Mouse (Mus musculus) intestine, embryonic 14.5 days (tissue): Measurements from ENCODE around the gene Pkn1. TPM values are rescaled to one million over a fixed set of nuclear protein-coding genes. Genes with fewer than 3 reads are reported as not detected.

Experiments used
- ATAC-seq: fragments of 200-750 bp; cut with Nextera tagmentation; replicated peaks from 2 replicates; pipeline ENCODE4 v1.8.0; 2017; ENCODE audit warnings: low read depth, moderate number of reproducible peaks, moderate TSS enrichment, moderate library complexity; ENCODE audit not compliant: low FRiP score, low TSS enrichment
- DNase-seq: peaks from one replicate; pipeline ENCODE4 v3.0.0-alpha.2; 2018; ENCODE audit warnings: low spot score
- H3K27ac ChIP-seq: fragments of 300-500 bp; sonication (generic); 2 replicates; pipeline ENCODE4 v1.5.1; 2014; ENCODE audit warnings: low read depth, mild to moderate bottlenecking, control low read depth
- H3K27me3 ChIP-seq: fragments of 300-500 bp; sonication (generic); replicated peaks from 2 replicates; pipeline ENCODE4 v1.6.1; 2014; ENCODE audit warnings: low read length, control low read depth; ENCODE audit not compliant: control insufficient read depth, insufficient read depth
- H3K36me3 ChIP-seq: fragments of 300-500 bp; sonication (generic); 2 replicates; pipeline ENCODE4 v1.6.1; 2014; ENCODE audit warnings: low read length, control low read depth; ENCODE audit not compliant: control insufficient read depth, insufficient read depth
- H3K4me1 ChIP-seq: fragments of 300-500 bp; sonication (generic); replicated peaks from 2 replicates; pipeline ENCODE4 v1.6.1; 2014; ENCODE audit warnings: low read length, control low read depth, mixed read lengths; ENCODE audit not compliant: control insufficient read depth, insufficient read depth
- H3K4me2 ChIP-seq: fragments of 300-500 bp; sonication (generic); 2 replicates; pipeline ENCODE4 v1.6.1; 2014; ENCODE audit warnings: low read length
- H3K4me3 ChIP-seq: fragments of 300-500 bp; sonication (generic); 2 replicates; pipeline ENCODE4 v1.5.1; 2014; ENCODE audit warnings: low read depth, low read length, control low read depth, mixed read lengths
- H3K9ac ChIP-seq: fragments of 300-500 bp; sonication (generic); 2 replicates; pipeline ENCODE4 v1.6.1; 2014; ENCODE audit warnings: mild to moderate bottlenecking, low read length
- H3K9me3 ChIP-seq: fragments of 300-500 bp; sonication (generic); 2 replicates; pipeline ENCODE4 v1.6.1; 2016; ENCODE audit warnings: low read length, control low read depth; ENCODE audit not compliant: control insufficient read depth
- WGBS: fragments of 180-500 bp; shearing (Covaris S2); extraction: QIAGEN DNeasy Blood & Tissue Kit; methylation state at CpG from one replicate; pipeline ENCODE4 v1.1.7; 2014; 5-methylcytosine and 5-hydroxymethylcytosine counted together
- polyA plus RNA-seq: library from polyadenylated mRNA; unstranded; fragments of >200 nt; fragmentation: Nextera tagmentation; extraction: Ambion mirVana; gene quantifications from 2 replicates; pipeline ENCODE4 v1.2.1, GENCODE M21; 2014

Gene Pkn1
- polyA plus RNA-seq, 1 experiment from 2014 or later = 31.5 TPM

DNA sequence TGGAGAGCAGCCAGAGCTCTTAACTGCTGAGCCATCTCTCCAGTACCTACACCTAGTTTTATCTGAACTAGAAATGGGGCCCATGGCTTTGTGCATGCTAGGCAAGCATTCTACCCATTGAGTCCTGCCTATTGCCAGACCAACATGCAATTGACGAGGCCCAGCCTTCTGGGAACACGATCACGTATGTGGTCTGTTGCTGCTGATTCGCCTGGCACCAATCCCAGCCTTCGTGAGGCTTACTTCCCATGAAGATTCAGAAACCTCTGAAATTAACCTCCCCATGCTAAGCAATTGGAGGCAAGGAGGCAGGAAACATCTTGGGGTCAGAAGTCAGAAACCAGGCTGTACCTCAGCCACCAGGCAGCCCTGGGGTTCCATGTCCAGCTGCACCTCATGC is 18.4 kb downstream of the Pkn1 start:
- Histone ChIP-seq H3K27ac (peak overlapping the region; percentile 71), H3K36me3 (peaks cover 83% of the 10 kb centered on the region), H3K4me1 (peaks cover 9% of the 10 kb centered on the region; the same call in 1 of the 2 replicates), H3K27me3 (no peaks in the 10 kb centered on the region), H3K9me3 (no peaks in the 10 kb centered on the region), H3K4me2 (no peak overlapping the region), H3K9ac (no peak overlapping the region), H3K4me3 (no peak overlapping the region)
- WGBS = 78% methylated on average over 5 of the region's 5 CpGs
- ATAC-seq (no peak), DNase-seq (no peak)

DNA sequence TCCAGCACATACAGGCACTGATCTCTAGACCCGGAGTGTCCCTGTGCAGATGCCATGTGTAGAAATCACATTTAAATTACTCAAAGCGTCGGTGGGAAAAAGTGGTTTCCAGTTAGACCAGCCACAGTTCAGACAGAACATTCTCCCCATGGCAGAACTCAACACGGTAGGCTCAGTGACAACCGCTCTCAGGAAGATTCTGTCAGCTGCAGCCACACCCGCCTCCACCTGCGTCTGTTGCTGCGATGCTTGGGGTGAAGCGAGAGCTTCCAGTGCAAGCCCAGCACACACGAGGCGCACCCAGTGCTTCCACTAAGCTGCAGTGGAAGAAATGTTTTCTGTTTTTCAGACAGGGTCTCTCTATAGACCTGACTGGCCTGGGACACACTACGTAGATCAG is 19.1 kb downstream of the Pkn1 start:
- 91% methylated on average over 12 of the region's 12 CpGs for WGBS
- Histone ChIP-seq H3K27ac (no peak overlapping the region), H3K27me3 (no peaks in the 10 kb centered on the region), H3K36me3 (peaks cover 78% of the 10 kb centered on the region), H3K4me3 (no peak overlapping the region), H3K9me3 (no peaks in the 10 kb centered on the region), H3K4me2 (no peak overlapping the region), H3K9ac (no peak overlapping the region), H3K4me1 (peaks cover 9% of the 10 kb centered on the region; the same call in 1 of the 2 replicates)
- no peak for ATAC-seq
- DNase-seq = no peak

GRCm38 (mm10) chr8:83674497-83674896 is 24.5 kb downstream of the Pkn1 start:
- Histone ChIP-seq H3K27me3 (no peaks in the 10 kb centered on the region), H3K4me2 (no peak overlapping the region), H3K27ac (no peak overlapping the region), H3K4me3 (no peak overlapping the region), H3K4me1 (no peaks in the 10 kb centered on the region), H3K9me3 (no peaks in the 10 kb centered on the region), H3K9ac (no peak overlapping the region), H3K36me3 (peaks cover 86% of the 10 kb centered on the region)
- DNase-seq (no peak), ATAC-seq (no peak)
- WGBS = 88% methylated on average over 5 of the region's 5 CpGs

DNA sequence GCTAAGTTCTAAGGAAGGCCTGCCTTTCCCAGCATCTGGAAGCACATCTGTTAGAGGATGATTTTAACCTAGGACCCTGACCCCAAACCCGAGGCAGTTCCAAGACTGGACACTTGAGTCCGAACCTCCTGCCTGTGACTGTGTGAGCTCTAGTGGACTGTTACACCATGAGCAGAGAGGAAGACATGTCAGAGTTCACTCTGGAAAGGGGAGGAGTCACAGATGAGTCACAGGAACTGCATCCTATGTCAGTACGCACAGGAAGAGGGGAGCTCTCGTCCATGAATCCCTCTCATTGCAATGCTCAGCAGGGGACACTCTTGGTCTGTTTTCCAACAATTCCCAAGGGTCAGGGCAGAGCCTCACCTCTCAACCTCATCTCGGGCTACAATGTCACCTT is 26.0 kb downstream of the Pkn1 start:
- no peak overlapping the region for H3K27ac ChIP-seq
- H3K36me3 ChIP-seq = peaks cover 76% of the 10 kb centered on the region
- H3K27me3 ChIP-seq = no peaks in the 10 kb centered on the region
- peaks cover 7% of the 10 kb centered on the region for H3K4me1 ChIP-seq
- no peak overlapping the region for H3K4me2 ChIP-seq
- 74% methylated on average over 5 of the region's 5 CpGs for WGBS
- DNase-seq = no peak
- H3K9ac ChIP-seq = no peak overlapping the region
- H3K4me3 ChIP-seq = no peak overlapping the region
- ATAC-seq = no peak
- H3K9me3 ChIP-seq = no peaks in the 10 kb centered on the region

- H3K27me3 ChIP-seq = no peaks in the 10 kb centered on the region
- H3K4me3 ChIP-seq = no peak overlapping the region
- H3K4me2 ChIP-seq = peak overlapping the region; percentile 57
- H3K9ac ChIP-seq = no peak overlapping the region
- 79% methylated on average over 16 of the region's 16 CpGs for WGBS
- DNase-seq (no peak), ATAC-seq (0 out of 2 replicates have a peak, but pooled peaks have one; percentile 0)
- H3K36me3 ChIP-seq = peaks cover 54% of the 10 kb centered on the region
- H3K9me3 ChIP-seq = no peaks in the 10 kb centered on the region
- peaks cover 46% of the 10 kb centered on the region for H3K4me1 ChIP-seq
- no peak overlapping the region for H3K27ac ChIP-seq
These were observed 30.0 kb downstream of the Pkn1 start for GRCm38 (mm10) chr8:83669013-83669412.

DNA sequence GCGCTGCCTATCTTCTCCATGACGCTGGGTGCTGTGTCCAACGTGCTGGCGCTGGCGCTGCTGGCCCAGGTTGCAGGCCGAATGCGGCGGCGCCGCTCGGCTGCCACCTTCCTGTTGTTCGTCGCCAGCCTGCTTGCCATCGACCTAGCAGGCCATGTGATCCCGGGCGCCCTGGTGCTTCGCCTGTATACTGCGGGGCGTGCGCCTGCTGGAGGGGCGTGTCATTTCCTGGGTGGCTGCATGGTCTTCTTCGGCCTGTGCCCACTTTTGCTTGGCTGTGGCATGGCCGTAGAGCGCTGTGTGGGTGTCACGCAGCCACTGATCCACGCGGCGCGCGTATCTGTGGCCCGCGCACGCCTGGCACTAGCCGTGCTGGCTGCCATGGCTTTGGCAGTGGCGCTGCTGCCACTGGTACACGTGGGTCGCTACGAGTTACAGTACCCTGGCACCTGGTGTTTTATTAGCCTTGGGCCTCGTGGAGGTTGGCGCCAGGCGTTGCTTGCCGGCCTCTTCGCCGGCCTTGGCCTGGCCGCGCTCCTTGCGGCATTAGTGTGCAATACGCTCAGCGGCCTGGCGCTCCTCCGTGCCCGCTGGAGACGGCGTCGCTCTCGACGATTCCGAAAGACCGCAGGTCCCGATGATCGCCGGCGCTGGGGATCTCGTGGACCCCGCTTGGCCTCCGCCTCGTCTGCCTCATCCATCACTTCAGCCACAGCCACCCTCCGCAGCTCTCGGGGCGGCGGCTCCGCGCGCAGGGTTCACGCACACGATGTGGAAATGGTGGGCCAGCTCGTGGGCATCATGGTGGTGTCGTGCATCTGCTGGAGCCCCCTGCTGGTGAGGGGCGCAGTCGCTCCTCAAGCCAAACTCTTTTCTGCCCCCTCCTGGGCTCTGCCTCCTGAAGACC is 30.7 kb downstream of the Pkn1 start:
- 14% methylated on average over 80 of the region's 80 CpGs for WGBS
- Histone ChIP-seq H3K9ac (peak overlapping the region; percentile 38), H3K27ac (no peak overlapping the region), H3K9me3 (no peaks in the 10 kb centered on the region), H3K36me3 (peaks cover 51% of the 10 kb centered on the region), H3K4me3 (peak overlapping the region; percentile 29), H3K4me2 (peak overlapping the region; percentile 57), H3K4me1 (peaks cover 46% of the 10 kb centered on the region), H3K27me3 (no peaks in the 10 kb centered on the region)
- peak; percentile 90 for DNase-seq
- ATAC-seq = peak; percentile 29

GRCm38 (mm10) chr8:83667526-83667925 is 31.5 kb downstream of the Pkn1 start:
- DNase-seq (no peak), ATAC-seq (no peak)
- H3K27ac ChIP-seq = no peak overlapping the region
- H3K4me1 ChIP-seq = peaks cover 52% of the 10 kb centered on the region
- 0 out of 2 replicates have a peak overlapping the region, but pooled peaks have one; percentile 57 for H3K4me2 ChIP-seq
- no peaks in the 10 kb centered on the region for H3K27me3 ChIP-seq
- peaks cover 47% of the 10 kb centered on the region for H3K36me3 ChIP-seq
- no peaks in the 10 kb centered on the region for H3K9me3 ChIP-seq
- 77% methylated on average over 10 of the region's 10 CpGs for WGBS
- no peak overlapping the region for H3K4me3 ChIP-seq
- no peak overlapping the region for H3K9ac ChIP-seq

DNA sequence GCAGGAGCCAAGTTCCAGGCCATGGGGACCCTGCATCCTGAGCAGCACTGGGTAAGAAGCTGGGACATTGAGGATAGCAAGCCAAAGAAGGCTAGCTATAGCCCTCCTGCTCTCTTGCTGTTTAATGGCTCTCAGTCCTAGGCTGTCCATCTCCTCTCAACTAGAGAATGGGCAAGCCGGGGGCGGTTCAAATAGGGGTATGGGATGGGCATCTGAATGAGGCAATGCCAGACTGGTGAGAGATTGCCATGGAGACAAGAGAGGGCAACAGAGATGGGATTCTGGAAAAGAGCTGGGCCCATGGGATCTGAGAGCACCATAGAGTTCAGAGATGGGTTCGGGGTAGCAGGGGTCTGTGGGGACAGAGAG is 32.1 kb downstream of the Pkn1 start:
- Histone ChIP-seq H3K9me3 (no peaks in the 10 kb centered on the region), H3K4me2 (peak overlapping the region; percentile 37), H3K36me3 (peaks cover 40% of the 10 kb centered on the region), H3K27ac (peak overlapping the region; percentile 51), H3K4me1 (peaks cover 59% of the 10 kb centered on the region), H3K4me3 (no peak overlapping the region), H3K27me3 (no peaks in the 10 kb centered on the region), H3K9ac (0 out of 2 replicates have a peak overlapping the region, but pooled peaks have one; percentile 23)
- DNase-seq (no peak), ATAC-seq (no peak)
- WGBS = 93% methylated on average over 3 of the region's 3 CpGs
